Mouse (Mus musculus): ENCODE measurements around the gene Gm525. TPM values are rescaled to one million over a fixed set of nuclear protein-coding genes. Genes with fewer than 3 reads are reported as not detected.
"Not testable (repeated sequence)": the region's sequence is repeated elsewhere in the genome, so short reads cannot be mapped to it uniquely, and the experiment has no call there.

Gene Gm525
- polyA plus RNA-seq (2016; fragmentation: Nextera tagmentation; extraction: Ambion mirVana), result not detected in 2 replicates

DNA sequence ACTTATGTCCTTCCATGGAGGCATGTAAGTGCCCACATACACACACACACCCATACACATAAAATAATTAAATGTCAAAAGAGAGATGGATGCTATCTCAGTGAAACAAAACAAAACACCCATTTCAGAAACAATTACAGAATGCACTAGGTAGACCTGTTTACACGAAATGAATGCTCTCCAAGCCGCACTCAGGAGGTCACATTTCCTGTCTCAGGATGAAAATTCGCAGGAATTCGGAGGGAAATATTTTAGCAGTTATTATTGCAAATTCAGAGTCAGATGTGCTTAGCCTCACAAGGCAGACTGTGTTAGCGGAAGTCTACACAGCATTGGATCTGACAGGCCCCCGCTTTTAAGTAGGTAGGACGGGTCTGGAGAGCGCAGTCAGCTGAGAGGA is at the start of gene Gm525:
Gene Gm525 (plus strand): TSS at position 301 of the 400 bp plus-strand sequence.
- ATAC-seq (ENCODE audit: low FRiP score, low read depth), result no peak
- Histone ChIP-seq H3K4me1 (peaks cover 3% of the 10 kb centered on the region), H3K4me2 (replicated peaks) (no peak within 1 kb of the TSS), H3K27me3 (no peaks in the 10 kb centered on the region; the same call in 1 of the 2 replicates), H3K27ac (replicated peaks) (no peak within 1 kb of the TSS), H3K4me3 (no peak within 1 kb of the TSS), H3K9ac (replicated peaks) (no peak within 1 kb of the TSS), H3K9me3 (no peaks in the 10 kb centered on the region), H3K36me3 (no peaks in the 10 kb centered on the region)
- 86% methylated on average over 8 of the region's 8 CpGs for WGBS

DNA sequence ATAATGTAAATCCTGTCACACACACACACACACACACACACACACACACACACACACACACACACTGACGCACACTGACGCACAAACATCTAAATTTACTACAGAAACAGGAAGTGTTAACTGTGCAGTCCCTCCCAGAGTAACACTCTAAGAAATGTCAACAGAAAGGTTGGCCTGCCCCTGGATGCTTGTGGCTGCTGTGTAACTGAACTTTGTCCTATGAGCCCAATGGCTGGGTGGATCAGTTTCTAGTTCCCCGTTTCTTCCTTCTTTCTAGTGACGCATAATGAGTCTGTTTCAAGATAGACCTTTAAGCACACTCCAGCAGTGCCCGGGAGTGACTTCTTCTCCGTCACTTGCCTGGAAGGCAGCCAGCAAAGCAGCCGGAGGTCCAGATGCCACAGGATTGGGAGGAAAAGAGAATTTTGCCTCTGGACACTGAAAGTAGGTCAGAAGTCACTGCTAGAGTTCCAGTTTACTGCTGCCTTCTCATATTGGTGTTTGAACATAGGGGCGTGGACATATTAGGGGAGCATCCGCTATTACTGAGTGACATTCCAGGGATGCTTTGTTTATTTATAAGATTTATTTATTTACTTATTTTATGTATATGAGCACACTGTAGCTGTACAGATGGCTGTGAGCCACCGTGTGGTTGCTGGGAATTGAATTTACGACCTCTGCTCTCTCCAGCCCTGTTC is 49.3 kb upstream of the Gm525 start:
- 80% methylated on average over 11 of the region's 11 CpGs for WGBS

DNA sequence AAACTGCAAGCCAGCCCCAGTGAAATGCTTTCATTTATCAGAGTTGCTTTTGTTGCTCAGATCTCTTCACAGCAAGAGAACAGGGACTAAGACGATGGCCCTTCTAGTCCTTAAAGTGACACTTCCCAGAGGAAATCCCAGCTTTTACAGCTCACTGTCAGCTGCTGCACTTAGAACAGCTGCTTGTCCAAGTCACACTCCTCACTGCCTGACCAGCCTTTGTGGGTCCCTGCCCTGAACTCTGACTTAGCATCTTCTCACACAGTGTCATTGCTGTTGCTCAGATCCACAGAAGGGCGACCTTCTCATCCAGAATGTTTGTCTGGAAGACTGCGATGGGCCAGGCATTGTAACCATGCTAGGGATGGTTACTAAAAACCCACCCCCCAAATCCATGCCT is 48.0 kb upstream of the Gm525 start:
- 80% methylated on average over 3 of the region's 3 CpGs for WGBS

More for the DNA sequence above, 49.3 kb upstream of the Gm525 start:
- Histone ChIP-seq H3K36me3 (no peaks in the 10 kb centered on the region), H3K4me1 (no peaks in the 10 kb centered on the region), H3K27me3 (no peaks in the 10 kb centered on the region), H3K4me3 (no peak overlapping the region), H3K9ac (replicated peaks) (no peak overlapping the region), H3K4me2 (replicated peaks) (no peak overlapping the region), H3K27ac (replicated peaks) (no peak overlapping the region), H3K9me3 (no peaks in the 10 kb centered on the region)
- ATAC-seq (ENCODE audit: low FRiP score, low read depth), result no peak

DNA sequence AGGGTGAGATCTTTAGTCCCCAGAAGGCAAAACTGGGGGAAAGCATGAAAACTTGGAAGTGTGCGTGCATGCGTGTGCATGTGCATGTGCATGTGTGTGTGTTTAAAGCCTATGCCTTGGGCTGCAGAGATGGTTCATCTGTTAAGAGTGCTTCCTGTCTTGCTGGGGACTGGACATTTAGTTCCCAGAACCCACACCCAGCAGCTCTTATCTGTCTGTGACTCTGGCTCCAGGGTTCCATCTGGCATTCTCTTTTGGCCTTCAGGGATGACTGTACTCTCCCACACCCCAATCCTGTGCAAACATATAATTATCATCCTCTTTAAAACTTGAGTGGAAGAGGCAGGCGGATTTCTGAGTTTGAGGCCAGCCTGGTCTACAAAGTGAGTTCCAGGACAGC is 47.5 kb upstream of the Gm525 start:
- Histone ChIP-seq H3K36me3 (no peaks in the 10 kb centered on the region), H3K4me3 (no peak overlapping the region), H3K4me1 (no peaks in the 10 kb centered on the region), H3K27ac (replicated peaks) (no peak overlapping the region), H3K27me3 (no peaks in the 10 kb centered on the region), H3K4me2 (replicated peaks) (no peak overlapping the region), H3K9me3 (no peaks in the 10 kb centered on the region), H3K9ac (replicated peaks) (no peak overlapping the region)
- no peak for ATAC-seq (ENCODE audit: low FRiP score, low read depth)
- 95% methylated on average over 3 of the region's 3 CpGs for WGBS

More for the DNA sequence above, 48.0 kb upstream of the Gm525 start:
- H3K4me3 ChIP-seq, result no peak overlapping the region
- no peak overlapping the region for H3K4me2 ChIP-seq (replicated peaks)
- no peaks in the 10 kb centered on the region for H3K4me1 ChIP-seq
- no peaks in the 10 kb centered on the region for H3K9me3 ChIP-seq
- no peak overlapping the region for H3K9ac ChIP-seq (replicated peaks)
- no peaks in the 10 kb centered on the region for H3K27me3 ChIP-seq
- no peaks in the 10 kb centered on the region for H3K36me3 ChIP-seq
- H3K27ac ChIP-seq (replicated peaks), result no peak overlapping the region
- no peak for ATAC-seq (ENCODE audit: low FRiP score, low read depth)

DNA sequence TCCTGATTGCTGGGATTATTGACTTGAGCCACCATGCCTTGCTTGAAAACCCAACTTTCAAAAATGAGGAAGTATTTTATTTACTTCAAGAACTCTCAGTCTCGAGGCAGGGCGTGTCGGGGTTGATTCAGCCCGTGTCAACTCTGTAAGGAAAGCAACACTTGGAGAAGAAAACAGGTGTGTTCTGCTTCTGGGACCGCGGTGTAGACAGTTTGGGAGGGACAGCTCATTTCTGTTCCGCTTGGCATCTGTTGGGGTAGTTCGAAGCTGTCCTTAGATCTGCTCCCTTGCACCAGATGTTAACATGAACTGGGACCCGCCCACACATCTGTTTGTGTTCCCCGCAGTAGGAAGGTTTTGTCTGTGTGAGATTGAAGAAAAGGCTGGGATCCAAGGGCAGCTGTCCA is 45.7 kb upstream of the Gm525 start:
- H3K4me1 ChIP-seq, result no peaks in the 10 kb centered on the region
- H3K27ac ChIP-seq (replicated peaks), result no peak overlapping the region
- H3K9ac ChIP-seq (replicated peaks), result no peak overlapping the region
- H3K27me3 ChIP-seq, result no peaks in the 10 kb centered on the region
- no peaks in the 10 kb centered on the region for H3K36me3 ChIP-seq
- H3K4me2 ChIP-seq (replicated peaks), result no peak overlapping the region
- 83% methylated on average over 10 of the region's 10 CpGs for WGBS
- H3K4me3 ChIP-seq, result no peak overlapping the region
- no peaks in the 10 kb centered on the region for H3K9me3 ChIP-seq
- ATAC-seq (ENCODE audit: low FRiP score, low read depth), result no peak

DNA sequence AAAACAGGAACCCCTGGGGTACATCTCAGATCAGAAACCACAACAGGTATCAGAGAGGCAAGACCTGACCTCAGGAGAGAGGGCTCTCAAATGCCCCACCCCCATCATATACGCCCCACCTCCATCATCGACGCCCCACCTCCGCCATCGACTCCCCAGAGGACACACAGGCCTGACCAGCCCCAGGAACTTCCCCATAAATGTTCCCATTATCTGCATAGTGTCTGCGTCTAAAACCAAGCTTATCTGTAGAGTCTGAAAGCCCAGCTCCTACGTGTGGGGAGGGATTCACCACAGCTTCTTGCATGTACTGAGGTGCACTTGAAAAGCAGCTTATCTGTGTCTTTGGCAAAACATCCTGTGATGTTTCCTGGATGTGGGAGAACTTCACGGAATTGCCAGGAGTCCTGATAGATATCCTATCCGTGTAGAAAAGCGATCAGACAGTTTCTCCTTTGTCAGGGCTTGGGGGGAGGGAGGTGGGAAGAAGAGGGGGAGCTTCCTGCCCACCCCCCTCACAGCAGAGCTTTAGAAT is 44.7 kb upstream of the Gm525 start:
- no peak overlapping the region for H3K9ac ChIP-seq (replicated peaks)
- H3K4me1 ChIP-seq, result no peaks in the 10 kb centered on the region
- no peaks in the 10 kb centered on the region for H3K27me3 ChIP-seq
- H3K4me3 ChIP-seq, result no peak overlapping the region
- H3K9me3 ChIP-seq, result no peaks in the 10 kb centered on the region
- H3K36me3 ChIP-seq, result no peaks in the 10 kb centered on the region
- 70% methylated on average over 10 of the region's 10 CpGs for WGBS
- no peak overlapping the region for H3K4me2 ChIP-seq (replicated peaks)
- ATAC-seq (ENCODE audit: low FRiP score, low read depth), result no peak
- H3K27ac ChIP-seq (replicated peaks), result no peak overlapping the region

DNA sequence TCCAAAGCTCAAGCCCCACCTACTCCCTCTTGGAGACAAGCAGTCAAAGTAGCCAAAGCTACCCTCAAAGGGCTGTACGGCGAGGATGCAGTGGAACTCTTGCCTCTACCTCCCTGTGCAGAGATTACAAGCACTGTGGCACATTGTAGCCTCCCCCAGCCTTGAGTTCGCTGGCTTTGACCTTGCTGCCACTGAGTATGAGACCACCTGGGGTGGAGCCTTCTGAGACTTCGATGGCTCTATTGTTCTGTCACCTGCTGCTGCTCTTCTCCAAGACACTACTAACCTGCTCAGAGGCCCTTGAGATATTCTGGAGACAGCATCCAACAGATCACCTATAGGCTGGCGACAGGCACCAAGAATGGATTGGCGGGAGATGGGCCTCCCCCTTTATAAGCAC is 43.1 kb upstream of the Gm525 start:
- 74% methylated on average over 6 of the region's 6 CpGs for WGBS

DNA sequence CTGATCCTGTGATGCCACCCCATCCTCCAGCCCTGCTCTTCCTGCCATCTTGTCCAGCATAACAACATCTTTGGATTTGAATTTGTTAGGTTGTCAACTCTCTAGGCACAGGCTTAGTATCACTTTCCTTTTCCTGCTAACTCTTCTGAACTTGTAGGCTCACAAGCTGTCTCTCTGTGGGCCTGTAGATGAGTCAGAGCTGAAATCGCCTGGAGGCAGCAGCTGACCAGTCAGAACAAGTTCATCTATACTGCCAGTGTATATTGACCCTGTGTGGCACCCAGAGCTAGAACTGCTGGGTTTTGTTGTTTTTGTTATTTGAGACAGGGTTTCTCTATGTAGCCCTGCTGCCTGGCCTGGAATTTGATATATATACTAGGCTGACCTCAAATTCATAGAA is 42.5 kb upstream of the Gm525 start:
- no peaks in the 10 kb centered on the region for H3K27me3 ChIP-seq
- no peak overlapping the region for H3K4me3 ChIP-seq
- H3K4me1 ChIP-seq, result no peaks in the 10 kb centered on the region
- WGBS, result 71% methylated on average over 1 of the region's 1 CpGs
- no peak overlapping the region for H3K9ac ChIP-seq (replicated peaks)
- H3K9me3 ChIP-seq, result no peaks in the 10 kb centered on the region
- no peak for ATAC-seq (ENCODE audit: low FRiP score, low read depth)
- no peak overlapping the region for H3K27ac ChIP-seq (replicated peaks)
- H3K4me2 ChIP-seq (replicated peaks), result no peak overlapping the region
- no peaks in the 10 kb centered on the region for H3K36me3 ChIP-seq

More for the DNA sequence above, 43.1 kb upstream of the Gm525 start:
- no peak overlapping the region for H3K27ac ChIP-seq (replicated peaks)
- H3K36me3 ChIP-seq, result no peaks in the 10 kb centered on the region
- H3K4me3 ChIP-seq, result no peak overlapping the region
- H3K9me3 ChIP-seq, result no peaks in the 10 kb centered on the region
- H3K4me1 ChIP-seq, result no peaks in the 10 kb centered on the region
- ATAC-seq (ENCODE audit: low FRiP score, low read depth), result no peak
- H3K9ac ChIP-seq (replicated peaks), result no peak overlapping the region
- no peaks in the 10 kb centered on the region for H3K27me3 ChIP-seq
- no peak overlapping the region for H3K4me2 ChIP-seq (replicated peaks)

DNA sequence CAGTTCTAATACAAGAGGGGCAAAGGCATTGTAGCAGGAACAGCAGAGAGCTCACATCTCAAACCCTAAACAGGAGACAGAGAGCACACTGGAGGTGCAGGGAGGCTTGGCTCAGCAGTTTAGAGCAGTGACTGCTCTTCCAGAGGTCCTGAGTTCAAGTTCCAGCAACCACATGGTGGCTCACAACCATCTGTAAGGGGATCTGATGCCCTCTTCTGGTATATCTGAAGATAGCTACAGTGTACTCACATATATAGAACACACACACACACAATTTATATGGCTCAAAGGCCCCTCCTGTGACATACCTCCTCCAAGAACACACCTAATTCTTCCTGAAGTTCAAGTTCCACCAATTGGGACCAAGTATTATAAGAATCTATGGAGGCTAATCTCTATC is 39.0 kb upstream of the Gm525 start:
- no peak overlapping the region for H3K4me2 ChIP-seq (replicated peaks)
- no peak overlapping the region for H3K4me3 ChIP-seq
- H3K9ac ChIP-seq (replicated peaks), result no peak overlapping the region
- no peaks in the 10 kb centered on the region for H3K4me1 ChIP-seq
- no peaks in the 10 kb centered on the region for H3K27me3 ChIP-seq
- no peaks in the 10 kb centered on the region for H3K9me3 ChIP-seq
- peaks cover 20% of the 10 kb centered on the region for H3K36me3 ChIP-seq
- ATAC-seq (ENCODE audit: low FRiP score, low read depth), result no peak
- H3K27ac ChIP-seq (replicated peaks), result no peak overlapping the region

DNA sequence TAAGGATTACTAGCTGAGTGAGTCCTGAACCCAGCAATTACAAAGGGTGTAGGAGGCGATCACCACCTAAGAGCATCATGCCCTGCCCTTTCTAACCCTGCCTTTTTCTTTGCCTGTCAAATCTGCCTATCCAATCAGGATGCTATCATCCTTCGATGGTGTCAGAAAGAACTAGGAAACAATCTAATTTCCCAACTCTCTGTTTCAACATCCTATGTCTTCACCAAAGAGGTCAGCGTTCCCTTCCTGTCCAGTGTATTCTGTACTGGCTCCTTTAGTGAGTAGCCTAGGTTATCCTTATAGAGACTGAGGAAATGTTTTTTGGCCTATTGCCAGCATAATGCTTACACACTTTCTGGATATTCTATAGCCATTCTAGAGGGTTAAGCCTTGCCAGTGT is 38.1 kb upstream of the Gm525 start:
- no peak for ATAC-seq (ENCODE audit: low FRiP score, low read depth)
- no peak overlapping the region for H3K4me3 ChIP-seq
- no peak overlapping the region for H3K27ac ChIP-seq (replicated peaks)
- no peaks in the 10 kb centered on the region for H3K4me1 ChIP-seq
- H3K36me3 ChIP-seq, result peaks cover 30% of the 10 kb centered on the region
- 79% methylated on average over 3 of the region's 3 CpGs for WGBS
- H3K27me3 ChIP-seq, result no peaks in the 10 kb centered on the region
- no peaks in the 10 kb centered on the region for H3K9me3 ChIP-seq
- H3K4me2 ChIP-seq (replicated peaks), result no peak overlapping the region
- no peak overlapping the region for H3K9ac ChIP-seq (replicated peaks)

DNA sequence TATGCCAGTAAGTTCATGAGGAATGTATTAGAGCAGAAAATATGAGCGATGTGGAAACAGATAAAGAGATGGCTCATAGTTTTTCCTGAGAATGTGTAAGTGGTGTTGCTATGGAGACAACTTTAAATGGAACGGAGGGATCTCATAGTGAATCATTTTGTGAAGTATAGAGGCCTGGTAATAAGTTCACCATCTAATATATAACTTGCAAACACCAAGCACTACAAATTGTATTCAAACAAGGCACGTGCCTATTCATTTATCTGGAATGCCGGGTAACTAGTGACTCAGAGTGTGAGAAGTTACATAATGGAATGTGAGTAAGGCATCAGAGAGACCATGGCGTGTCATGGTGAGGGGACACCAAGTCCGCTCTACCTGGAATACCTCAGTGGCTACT is 35.1 kb upstream of the Gm525 start:
- H3K9ac ChIP-seq (replicated peaks), result no peak overlapping the region
- 91% methylated on average over 6 of the region's 6 CpGs for WGBS
- H3K9me3 ChIP-seq, result no peaks in the 10 kb centered on the region
- ATAC-seq (ENCODE audit: low FRiP score, low read depth), result no peak
- H3K27ac ChIP-seq (replicated peaks), result no peak overlapping the region
- peaks cover 53% of the 10 kb centered on the region for H3K36me3 ChIP-seq
- no peaks in the 10 kb centered on the region for H3K4me1 ChIP-seq
- no peak overlapping the region for H3K4me2 ChIP-seq (replicated peaks)
- H3K27me3 ChIP-seq, result no peaks in the 10 kb centered on the region
- no peak overlapping the region for H3K4me3 ChIP-seq

DNA sequence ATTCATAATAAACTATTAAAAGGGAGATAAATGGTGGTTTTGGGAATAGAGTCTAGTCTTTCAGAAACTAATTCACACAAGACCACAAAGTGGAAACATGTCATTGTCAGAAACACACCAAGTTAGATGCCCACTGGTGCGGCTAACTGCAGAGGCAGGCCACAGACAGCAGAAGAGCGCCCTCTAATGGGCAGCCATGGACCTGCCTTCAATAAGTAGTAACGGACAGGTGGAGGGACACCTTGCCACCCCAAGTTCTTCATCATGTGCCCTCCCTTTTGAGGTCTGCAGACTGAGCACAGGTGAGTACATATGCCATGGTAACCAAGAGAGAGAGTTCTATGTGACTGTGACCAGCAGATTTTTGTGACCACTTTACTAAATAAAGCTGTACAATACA is 34.3 kb upstream of the Gm525 start:
- WGBS, result 27% methylated on average over 3 of the region's 3 CpGs
- H3K9me3 ChIP-seq, result no peaks in the 10 kb centered on the region
- H3K4me1 ChIP-seq, result no peaks in the 10 kb centered on the region
- H3K4me3 ChIP-seq, result no peak overlapping the region
- no peak overlapping the region for H3K27ac ChIP-seq (replicated peaks)
- no peaks in the 10 kb centered on the region for H3K27me3 ChIP-seq
- no peak for ATAC-seq (ENCODE audit: low FRiP score, low read depth)
- H3K9ac ChIP-seq (replicated peaks), result no peak overlapping the region
- H3K4me2 ChIP-seq (replicated peaks), result no peak overlapping the region
- H3K36me3 ChIP-seq, result peaks cover 58% of the 10 kb centered on the region

DNA sequence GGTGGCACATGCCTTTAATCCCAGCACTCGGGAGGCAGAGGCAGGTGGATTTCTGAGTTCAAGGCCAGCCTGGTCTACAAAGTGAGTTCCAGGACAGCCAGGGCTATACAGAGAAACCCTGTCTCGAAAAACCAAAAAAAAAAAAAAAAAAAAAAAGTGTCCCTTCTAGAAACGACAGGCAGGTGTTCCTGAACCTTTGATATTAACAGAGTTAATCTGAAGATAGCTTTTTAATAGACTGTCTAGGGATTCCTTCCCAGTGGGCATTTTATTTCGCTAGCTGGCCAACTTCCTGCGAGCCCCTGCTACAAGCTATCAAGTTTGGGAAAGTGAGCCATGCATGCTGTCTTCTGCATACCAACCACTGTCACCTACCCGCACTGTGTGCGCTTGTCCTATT is 32.6 kb upstream of the Gm525 start:
- not testable (repeated sequence) for H3K4me3 ChIP-seq; H3K4me2 ChIP-seq (replicated peaks); ATAC-seq (ENCODE audit: low FRiP score, low read depth); H3K4me1 ChIP-seq; H3K9me3 ChIP-seq; H3K9ac ChIP-seq (replicated peaks); H3K27me3 ChIP-seq; H3K27ac ChIP-seq (replicated peaks)
- H3K36me3 ChIP-seq, result peaks cover 75% of the 10 kb centered on the region
- 88% methylated on average over 6 of the region's 7 CpGs for WGBS
